ENCODE assay signal across 8 mouse cellular contexts in genomic region chr15:79926856-79927416, GRCm38 (mm10). TPM values are rescaled to one million over a fixed set of nuclear protein-coding genes. Genes with fewer than 3 reads are reported as not detected.
DNase-seq lines count a peak whose midpoint lies in the region; ATAC-seq and TF ChIP-seq lines count a peak whose summit lies in the region.

No protein-coding gene starts in this region.

- ATAC-seq in stomach, embryonic 14.5 days (ENCODE audit: insufficient number of reproducible peaks, insufficient read depth, low FRiP score, low read depth) = no peak

- H3K4me2 ChIP-seq in stomach, embryonic 14.5 days (replicated peaks; ENCODE audit: low read depth, low read length) = peak overlapping the region; percentile 50

- peak overlapping the region; percentile 97 for H3K27ac ChIP-seq in gastrocnemius, adult 2 months
- H3K27ac ChIP-seq in limb, embryonic 10.5 days = peak overlapping the region; percentile 76
- H3K27ac ChIP-seq in stomach, embryonic 14.5 days (ENCODE audit: low read length) = peak overlapping the region; percentile 49; the same call in 1 of the 2 replicates

- DNase-seq in gastrocnemius, adult 2 months = no peak
- no peak for DNase-seq in gastrocnemius, adult 18-20 months (ENCODE audit: low spot score)
- peak; percentile 47 for DNase-seq in thymus, postnatal 14 days
- no peak for DNase-seq in thymus, adult 18-20 months
- DNase-seq in limb, embryonic 10.5 days (ENCODE audit: low spot score) = no peak
- no peak for DNase-seq in gastrocnemius, postnatal 4 days (ENCODE audit: low spot score in 2 of 2)
- DNase-seq in adrenal gland, postnatal 14 days = no peak

- H3K9me3 ChIP-seq in limb, embryonic 10.5 days (replicated peaks) = no peaks in the 10 kb centered on the region
- no peaks in the 10 kb centered on the region for H3K9me3 ChIP-seq in stomach, embryonic 14.5 days (ENCODE audit: control insufficient read depth, low read depth, low read length)

- intact Hi-C loops in gastrocnemius, adult 2 months (cut with DNase I) = loop anchor here (5.0 kb wide), 1 partner anchor 95 kb away; the partner anchor contains the start of genes Cbx6 and Npcd

- no peaks in the 10 kb centered on the region for H3K36me3 ChIP-seq in limb, embryonic 10.5 days
- no peaks in the 10 kb centered on the region for H3K36me3 ChIP-seq in stomach, embryonic 14.5 days (ENCODE audit: control insufficient read depth, insufficient read depth, low read length)

- peak overlapping the region; percentile 78 for H3K4me3 ChIP-seq in gastrocnemius, adult 2 months
- peak overlapping the region; percentile 67 for H3K4me3 ChIP-seq in limb, embryonic 10.5 days
- H3K4me3 ChIP-seq in stomach, embryonic 14.5 days (ENCODE audit: low read depth, low read length) = peak overlapping the region; percentile 39

- 74% methylated on average over 11 of the region's 11 CpGs for WGBS in limb, embryonic 10.5 days
- 72% methylated on average over 11 of the region's 11 CpGs for whole genome bisulfite sequencing in stomach, embryonic 14.5 days

- H3K27me3 ChIP-seq in limb, embryonic 10.5 days (ENCODE audit: low read depth, poor library complexity, severe bottlenecking) = peaks cover 37% of the 10 kb centered on the region
- no peaks in the 10 kb centered on the region for H3K27me3 ChIP-seq in stomach, embryonic 14.5 days (ENCODE audit: control insufficient read depth, insufficient read depth, low read length)

- peaks cover 24% of the 10 kb centered on the region for H3K4me1 ChIP-seq in limb, embryonic 10.5 days
- 0 out of 2 replicates have a peak, but pooled peaks cover 7% of the 10 kb centered on the region for H3K4me1 ChIP-seq in stomach, embryonic 14.5 days (ENCODE audit: control insufficient read depth, insufficient read depth, low read length)

- no peak for TF ChIP-seq CTCF in gastrocnemius, adult 2 months (IDR thresholded peaks at IDR 0.05)

- H3K9ac ChIP-seq in stomach, embryonic 14.5 days (replicated peaks; ENCODE audit: low read depth, low read length) = no peak overlapping the region

RNA-seq across cellular contexts. Expression of gene Apobec3, which starts 35.5 kb away (rescaled TPM):
- total RNA-seq in gastrocnemius, adult 2 months (2021) = 1 to 10 TPM; 2.4 to 2.6 TPM
- total RNA-seq in gastrocnemius, adult 18-20 months (2021) = 1 to 10 TPM; 1.6 to 2.3 TPM
- polyA plus RNA-seq in limb, embryonic 10.5 days (2016; fragmentation: Nextera tagmentation; extraction: Ambion mirVana) = 5.9 and 9.4 TPM in 2 replicates
- polyA plus RNA-seq in stomach, embryonic 14.5 days (2014; fragmentation: Nextera tagmentation; extraction: Ambion mirVana) = 17.4 and 18.4 TPM in 2 replicates
- 10 to 100 TPM; 10.2 to 13.4 TPM for total RNA-seq in gastrocnemius, postnatal 4 days (2021)
- total RNA-seq in adrenal gland, postnatal 14 days (2021) = 19.8 and 38.2 TPM in 2 replicates

RNA-seq across cellular contexts. Expression of gene Cbx7, which starts 44.0 kb away (rescaled TPM):
- total RNA-seq in gastrocnemius, adult 2 months (2021) = 10 to 100 TPM; 18.9 to 19.6 TPM
- 10 to 100 TPM; 20.5 to 22.9 TPM for total RNA-seq in gastrocnemius, adult 18-20 months (2021)
- 1.1 and 1.3 TPM in 2 replicates for polyA plus RNA-seq in limb, embryonic 10.5 days (2016; fragmentation: Nextera tagmentation; extraction: Ambion mirVana)
- 5.0 and 5.8 TPM in 2 replicates for polyA plus RNA-seq in stomach, embryonic 14.5 days (2014; fragmentation: Nextera tagmentation; extraction: Ambion mirVana)
- total RNA-seq in gastrocnemius, postnatal 4 days (2021) = 1 to 10 TPM; 2.1 TPM
- 7.2 and 12.8 TPM in 2 replicates for total RNA-seq in adrenal gland, postnatal 14 days (2021)
